Mouse (Mus musculus) liver, embryonic 14.5 days (tissue): Measurements from ENCODE around the gene Rnf5. TPM values are rescaled to one million over a fixed set of nuclear protein-coding genes. Genes with fewer than 3 reads are reported as not detected.

Experiments used
- ATAC-seq: fragments of 200-750 bp; cut with Nextera tagmentation; 2 replicates; pipeline ENCODE4 v1.8.0; 2017; ENCODE audit warnings: moderate number of reproducible peaks, mild to moderate bottlenecking, moderate library complexity; ENCODE audit not compliant: insufficient read depth
- DNase-seq, 3 experiments: peaks; one replicate each; pipeline ENCODE4 v3.0.0-alpha.2; 2012 to 2013; ENCODE audit warnings: low read depth in 3 of 3, low spot score in 3 of 3
- H3K27ac ChIP-seq: fragments of 300-500 bp; sonication (generic); 2 replicates; pipeline ENCODE4 v1.5.1; 2014; ENCODE audit warnings: moderate library complexity, mild to moderate bottlenecking, control low read depth, inconsistent platforms
- H3K27me3 ChIP-seq: fragments of 300-500 bp; sonication (generic); 2 replicates; pipeline ENCODE4 v1.6.1; 2014; ENCODE audit warnings: mild to moderate bottlenecking, low read length, moderate library complexity; ENCODE audit not compliant: control insufficient read depth, insufficient read depth
- H3K36me3 ChIP-seq: fragments of 300-500 bp; sonication (generic); replicated peaks from 2 replicates; pipeline ENCODE4 v1.6.1; 2014; ENCODE audit warnings: low read depth; ENCODE audit not compliant: control insufficient read depth, insufficient read depth
- H3K4me1 ChIP-seq, 2 experiments: fragments of 200-500 bp in 1 of 2; fragments of 300-500 bp in 1 of 2; sonication (generic) in 1 of 2; replicated peaks; 2 replicates each; pipeline ENCODE4 v1.6.1; 2012 to 2014; ENCODE audit warnings: antibody characterized with exemption in 1 of 2, inconsistent platforms in 1 of 2, low read length in 1 of 2; ENCODE audit not compliant: control insufficient read depth in 2 of 2, insufficient read depth in 2 of 2
- H3K4me2 ChIP-seq: fragments of 300-500 bp; sonication (generic); 2 replicates; pipeline ENCODE4 v1.6.1; 2014; ENCODE audit warnings: low read depth, mild to moderate bottlenecking, control low read depth, moderate library complexity
- H3K4me3 ChIP-seq, 2 experiments: fragments of 200-500 bp in 1 of 2; fragments of 300-500 bp in 1 of 2; sonication (generic) in 1 of 2; 2 replicates each; pipeline ENCODE4 v1.5.1; 2012 to 2014; ENCODE audit warnings: low read depth in 2 of 2, low read length in 2 of 2, mild to moderate bottlenecking in 2 of 2, control low read depth in 1 of 2, inconsistent platforms in 1 of 2, moderate library complexity in 1 of 2; ENCODE audit not compliant: insufficient read depth in 1 of 2
- H3K9ac ChIP-seq: fragments of 300-500 bp; sonication (generic); replicated peaks from 2 replicates; pipeline ENCODE4 v1.6.1; 2014; ENCODE audit warnings: mild to moderate bottlenecking, control low read depth, moderate library complexity
- H3K9me3 ChIP-seq: fragments of 300-500 bp; sonication (generic); 2 replicates; pipeline ENCODE4 v1.6.1; 2016; ENCODE audit warnings: low read length, mixed read lengths; ENCODE audit not compliant: control insufficient read depth
- CTCF ChIP-seq: IDR thresholded peaks from 2 replicates; pipeline ENCODE4 v1.5.1; 2016; ENCODE audit warnings: antibody characterized with exemption, low read depth, control low read depth
- EP300 ChIP-seq: IDR thresholded peaks from 2 replicates; pipeline ENCODE4 v1.6.1; 2016; ENCODE audit warnings: antibody characterized with exemption, low read depth
- WGBS: fragments of 180-500 bp; shearing (Covaris S2); extraction: QIAGEN DNeasy Blood & Tissue Kit; methylation state at CpG from one replicate; pipeline ENCODE4 v1.1.7; 2014; ENCODE audit not compliant: insufficient replicate concordance; 5-methylcytosine and 5-hydroxymethylcytosine counted together
- polyA plus RNA-seq, 2 experiments: library from polyadenylated mRNA; depleted of rRNA in 1 of 2; stranded (reverse) in 1 of 2; unstranded in 1 of 2; fragments of >200 nt; fragmentation: Nextera tagmentation in 1 of 2; extraction: Ambion mirVana in 1 of 2; gene quantifications; 2 replicates each; pipeline versions ENCODE4 v1.2.1 to v1.2.3; 2012 to 2014

The Rnf5 gene
- polyA plus RNA-seq, 2 experiments, result 51.5 to 59.6 TPM

- Histone ChIP-seq H3K9me3 (no peaks in the 10 kb centered on the region), H3K4me3 (no peak overlapping the region), H3K9ac (no peak overlapping the region), H3K27ac (no peak overlapping the region), H3K36me3 (no peaks in the 10 kb centered on the region), H3K27me3 (no peaks in the 10 kb centered on the region; the same call in 1 of the 2 replicates), H3K4me1 (no peaks in the 10 kb centered on the region), H3K4me2 (no peak overlapping the region)
- no peak for ATAC-seq
- TF ChIP-seq CTCF, result no peak
- no peak for DNase-seq
- WGBS, result 64% methylated on average over 9 of the region's 9 CpGs
These were observed 36.2 kb downstream of the Rnf5 start for GRCm38 (mm10) chr17:34567311-34567710.

GRCm38 (mm10) chr17:34564796-34565195 is 38.7 kb downstream of the Rnf5 start:
- TF ChIP-seq CTCF (no peak), EP300 (no peak)
- DNase-seq, result no peak
- 40% methylated on average over 3 of the region's 3 CpGs for WGBS
- no peaks in the 10 kb centered on the region for H3K36me3 ChIP-seq
- H3K9me3 ChIP-seq, result no peaks in the 10 kb centered on the region
- H3K27ac ChIP-seq, result no peak overlapping the region
- H3K4me3 ChIP-seq, result no peak overlapping the region
- ATAC-seq, result no peak
- H3K27me3 ChIP-seq, result no peaks in the 10 kb centered on the region; the same call in 1 of the 2 replicates
- no peak overlapping the region for H3K9ac ChIP-seq
- H3K4me2 ChIP-seq, result no peak overlapping the region
- H3K4me1 ChIP-seq, result peaks cover 3% of the 10 kb centered on the region in 2 experiments; a peak in 3 of 4 replicates

- Histone ChIP-seq H3K36me3 (no peaks in the 10 kb centered on the region), H3K4me1 (peaks cover 3 to 4% of the 10 kb centered on the region in 2 experiments; a peak in 3 of 4 replicates), H3K4me3 (no peak within 1 kb of the TSS), H3K27me3 (no peaks in the 10 kb centered on the region; the same call in 1 of the 2 replicates), H3K27ac (no peak within 1 kb of the TSS), H3K9ac (no peak within 1 kb of the TSS), H3K4me2 (no peak within 1 kb of the TSS), H3K9me3 (no peaks in the 10 kb centered on the region)
- no peak for DNase-seq
- ATAC-seq, result no peak
- WGBS, result 12% methylated on average over 6 of the region's 6 CpGs
- TF ChIP-seq EP300 (no peak), CTCF (no peak)
These were observed 39.5 kb downstream of the Rnf5 start, which contains the start of gene Notch4 for GRCm38 (mm10) chr17:34564003-34564421. TSS of gene Notch4 (plus strand) at chr17:34564268.

- WGBS, result 69% methylated on average over 11 of the region's 11 CpGs
- Histone ChIP-seq H3K36me3 (no peaks in the 10 kb centered on the region), H3K9ac (no peak overlapping the region), H3K27ac (no peak overlapping the region), H3K4me1 (peaks cover 3 to 4% of the 10 kb centered on the region in 2 experiments; a peak in 3 of 4 replicates), H3K27me3 (no peaks in the 10 kb centered on the region; the same call in 1 of the 2 replicates), H3K4me3 (no peak overlapping the region), H3K9me3 (no peaks in the 10 kb centered on the region), H3K4me2 (no peak overlapping the region)
- DNase-seq, result no peak
- no peak for TF ChIP-seq EP300
- TF ChIP-seq CTCF, result no peak
- no peak for ATAC-seq
These were observed 40.1 kb downstream of the Rnf5 start for GRCm38 (mm10) chr17:34563354-34563753.

- no peaks in the 10 kb centered on the region for H3K36me3 ChIP-seq
- H3K9me3 ChIP-seq, result no peaks in the 10 kb centered on the region
- H3K4me2 ChIP-seq, result no peak overlapping the region
- no peaks in the 10 kb centered on the region; the same call in 1 of the 2 replicates for H3K27me3 ChIP-seq
- DNase-seq (no peak), ATAC-seq (no peak)
- H3K9ac ChIP-seq, result no peak overlapping the region
- no peak overlapping the region for H3K4me3 ChIP-seq
- TF ChIP-seq CTCF (no peak), EP300 (no peak)
- no peak overlapping the region for H3K27ac ChIP-seq
- 41% methylated on average over 3 of the region's 3 CpGs for WGBS
- peaks cover 3 to 4% of the 10 kb centered on the region in 2 experiments; a peak in 3 of 4 replicates for H3K4me1 ChIP-seq
These were observed 40.9 kb downstream of the Rnf5 start for GRCm38 (mm10) chr17:34562595-34562994.
